Comparison of ENCODE assay signal across 27 mouse cellular contexts in genomic region chr9:37896661-37897060, GRCm38 (mm10). TPM values are rescaled to one million over a fixed set of nuclear protein-coding genes. Genes with fewer than 3 reads are reported as not detected.
DNase-seq lines count a peak whose midpoint lies in the region; ATAC-seq and TF ChIP-seq lines count a peak whose summit lies in the region.
"Had no signal": no experiment of that assay in that cellular context is flagged by ENCODE, and none has a peak within 500 bp of the region (broad histone marks: within the 10 kb centered on the region; RNA-seq: fewer than 3 reads in every experiment).

Gene Olfr145, plus strand, starts transcription at chr9:37896724.

- H3K4me3 ChIP-seq in neural tube, embryonic 15.5 days (replicated peaks): no peak within 1 kb of the TSS
- no peak within 1 kb of the TSS for H3K4me3 ChIP-seq in heart, adult 2 months
- H3K4me3 ChIP-seq: embryonic facial prominence, embryonic 13.5 days; forebrain, embryonic 12.5 days; heart, embryonic 15.5 days; hindbrain, embryonic 15.5 days had no signal

- DNase-seq in embryo, embryonic 10.5 days (ENCODE audit: low spot score): peak; percentile 3
- no peak for DNase-seq in embryo, embryonic 11 days
- peak; percentile 0 for DNase-seq in Muller cell, postnatal 12 days (ENCODE audit: inconsistent ontology term)
- peak; percentile 5 for DNase-seq in ZHBTc4 (ENCODE audit: low read depth, low spot score)
- peak; percentile 29 for DNase-seq in adrenal gland, postnatal 10 days
- DNase-seq in retina, embryonic 14.5 days (ENCODE audit: low spot score): no peak
- no peak for DNase-seq in heart, adult 2 months
- DNase-seq: cerebellum, adult 11-12 months; cerebellum, adult 9-11 months; cerebellum, postnatal 36 days; gastrocnemius, postnatal 10 days; heart, adult 18-20 months; heart, postnatal 14 days; kidney, adult 8-10 months had no signal

- no peaks in the 10 kb centered on the region for H3K27me3 ChIP-seq in neural tube, embryonic 15.5 days (replicated peaks)
- no peaks in the 10 kb centered on the region for H3K27me3 ChIP-seq in heart, adult 2 months (ENCODE audit: control insufficient read depth, insufficient read depth, low read length)
- H3K27me3 ChIP-seq: CH12.LX; embryonic facial prominence, embryonic 13.5 days; forebrain, embryonic 12.5 days; heart, embryonic 15.5 days; hindbrain, embryonic 15.5 days had no signal

- no peaks in the 10 kb centered on the region for H3K9me3 ChIP-seq in neural tube, embryonic 15.5 days (replicated peaks)
- H3K9me3 ChIP-seq: embryonic facial prominence, embryonic 13.5 days; forebrain, embryonic 12.5 days; heart, embryonic 15.5 days; hindbrain, embryonic 15.5 days had no signal

- no peak for TF ChIP-seq CTCF in heart, adult 2 months (IDR thresholded peaks at IDR 0.05)

- H3K4me2 ChIP-seq in neural tube, embryonic 15.5 days: no peak within 1 kb of the TSS
- H3K4me2 ChIP-seq: embryonic facial prominence, embryonic 13.5 days; forebrain, embryonic 12.5 days; heart, embryonic 11.5 days; heart, embryonic 15.5 days; hindbrain, embryonic 15.5 days had no signal

- no peaks in the 10 kb centered on the region for H3K4me1 ChIP-seq in neural tube, embryonic 15.5 days
- no peaks in the 10 kb centered on the region for H3K4me1 ChIP-seq in heart, adult 2 months (ENCODE audit: control insufficient read depth, insufficient read depth, low read length)
- H3K4me1 ChIP-seq: embryonic facial prominence, embryonic 13.5 days; forebrain, embryonic 12.5 days; heart, embryonic 15.5 days; hindbrain, embryonic 15.5 days had no signal

- H3K79me2 ChIP-seq in heart, adult 2 months (replicated peaks; ENCODE audit: control insufficient read depth, insufficient read depth, low read length): no peaks in the 10 kb centered on the region

- no peak for TF ChIP-seq EP300 in heart, adult 2 months (IDR thresholded peaks at IDR 0.05; ENCODE audit: insufficient read depth, low read depth, low read length)

- no peak for ATAC-seq in neural tube, embryonic 15.5 days (ENCODE audit: low FRiP score)
- ATAC-seq: forebrain, embryonic 16.5 days; inflammation-experienced regulatory T-cells, adult 6 months; intestine, postnatal 0 days had no signal

- H3K9ac ChIP-seq in neural tube, embryonic 15.5 days (replicated peaks): no peak within 1 kb of the TSS
- no peak within 1 kb of the TSS for H3K9ac ChIP-seq in heart, adult 2 months (ENCODE audit: low read depth, low read length)
- H3K9ac ChIP-seq: embryonic facial prominence, embryonic 13.5 days; forebrain, embryonic 12.5 days; heart, embryonic 15.5 days; hindbrain, embryonic 15.5 days had no signal

- no peaks in the 10 kb centered on the region for H3K36me3 ChIP-seq in neural tube, embryonic 15.5 days
- no peaks in the 10 kb centered on the region for H3K36me3 ChIP-seq in heart, adult 2 months (ENCODE audit: control insufficient read depth, insufficient read depth, low read length)
- H3K36me3 ChIP-seq: embryonic facial prominence, embryonic 13.5 days; forebrain, embryonic 12.5 days; heart, embryonic 15.5 days; hindbrain, embryonic 15.5 days had no signal

- WGBS in neural tube, embryonic 15.5 days: 18% methylated on average over 2 of the region's 2 CpGs
- WGBS in heart, adult 2 months: 11% methylated on average over 2 of the region's 2 CpGs

- no peak for TF ChIP-seq POLR2A in heart, adult 2 months (IDR thresholded peaks at IDR 0.05; ENCODE audit: insufficient read depth, low read depth, low read length)

- intact Hi-C loops in heart, adult 2 months (cut with DNase I): no loop called here

- no peak within 1 kb of the TSS for H3K27ac ChIP-seq in neural tube, embryonic 15.5 days (replicated peaks)
- H3K27ac ChIP-seq in heart, adult 2 months: no peak within 1 kb of the TSS
- H3K27ac ChIP-seq: embryonic facial prominence, embryonic 13.5 days; forebrain, embryonic 12.5 days; heart, embryonic 15.5 days; hindbrain, embryonic 15.5 days had no signal

RNA-seq across cellular contexts. Expression of gene Olfr145, which starts in this region (rescaled TPM):
- total RNA-seq in adrenal gland, postnatal 10 days (2021): not detected
- not detected in 2 replicates for polyA plus RNA-seq in neural tube, embryonic 15.5 days (2015; fragmentation: Nextera tagmentation; extraction: Ambion mirVana)
- total RNA-seq in heart, adult 2 months (2021): not detected
- not detected in 2 replicates for polyA plus RNA-seq in heart, adult 2 months (2012; rRNA removed)
- total RNA-seq: CH12.LX; gastrocnemius, postnatal 10 days; gastrocnemius, postnatal 4 days; heart, adult 18-20 months; heart, postnatal 14 days had no signal
- polyA plus RNA-seq: embryonic facial prominence, embryonic 13.5 days; forebrain, embryonic 12.5 days; forebrain, embryonic 16.5 days; frontal cortex, adult 2 months; heart, embryonic 11.5 days; heart, embryonic 15.5 days; hindbrain, embryonic 11.5 days; hindbrain, embryonic 15.5 days; inflammation-experienced regulatory T-cells, adult 6 months; intestine, postnatal 0 days had no signal

Comparison
In these comparisons a context has a peak if more than half of its experiments do, and no peak if none do; other contexts are left out.
1. DNase-seq: peak in embryo, embryonic 10.5 days (single experiment), Muller cell, postnatal 12 days (single experiment) and ZHBTc4 (single experiment); none in embryo, embryonic 11 days (single experiment), retina, embryonic 14.5 days (single experiment) and heart, adult 2 months (0 of 2).
2. Peak in DNase-seq in adrenal gland, postnatal 10 days; RNA of the gene not detected or under 1 TPM.